Mouse (Mus musculus) left cerebral cortex, postnatal 4 days (tissue): Measurements from ENCODE around the gene Kif1b. TPM values are rescaled to one million over a fixed set of nuclear protein-coding genes. Genes with fewer than 3 reads are reported as not detected.
"Not testable (repeated sequence)": the region's sequence is repeated elsewhere in the genome, so short reads cannot be mapped to it uniquely, and the experiment has no call there.

Experiments used
- DNase-seq: peaks from one replicate; pipeline ENCODE4 v3.0.0-alpha.2; 2022
- intact Hi-C: fragments of 180-260 bp; cut with DNase I; formaldehyde crosslinking; loops from one replicate; pipeline ENCODE4 v1.15.1; 2025
- total RNA-seq, 2 experiments: library from RNA; stranded (reverse); gene quantifications; 2 replicates each; pipeline ENCODE4 v1.2.3; 2021

Gene Kif1b
- total RNA-seq, 2 experiments from 2014 or later = 420 to 423 TPM

DNA sequence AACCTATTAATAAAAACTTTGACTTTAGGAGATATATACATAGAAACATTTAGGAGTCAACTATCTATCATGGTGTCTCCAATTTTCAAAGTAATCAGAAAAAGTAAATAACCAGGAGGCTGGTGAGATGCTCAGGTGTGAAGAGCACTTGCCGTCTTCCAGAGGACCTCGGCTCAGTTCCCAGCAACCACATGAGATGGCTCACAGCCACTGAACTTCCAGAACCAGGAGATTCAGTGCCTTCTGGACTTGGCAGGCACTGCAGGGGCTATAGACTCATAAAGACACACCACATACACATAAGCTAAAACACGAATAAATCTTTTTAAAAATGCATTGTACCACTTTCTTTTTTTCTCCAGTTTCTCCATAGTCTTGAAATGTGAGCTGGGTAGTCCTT, 79.2 kb downstream of the Kif1b start:
- intact Hi-C loops = no loop called here
- DNase-seq = no peak

DNA sequence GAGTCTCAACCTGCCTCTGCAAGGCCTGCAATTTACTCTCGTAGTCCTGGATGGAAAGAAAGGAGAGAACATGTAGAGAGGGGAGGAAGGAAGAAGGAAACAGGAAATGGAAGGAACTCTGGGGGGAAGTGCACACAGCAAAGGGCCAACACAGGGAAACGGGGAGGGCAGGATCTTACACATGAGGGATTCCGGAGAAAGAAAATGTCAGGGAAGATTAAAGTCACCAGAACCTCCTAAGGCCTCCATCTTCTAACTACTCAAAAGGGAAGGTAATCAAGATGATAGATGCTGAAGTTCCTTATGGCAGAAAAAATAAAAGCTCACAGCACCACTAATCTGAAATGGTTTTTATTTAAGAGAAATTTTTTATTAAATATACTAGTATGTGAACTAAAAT, 81.2 kb downstream of the Kif1b start:
- DNase-seq = no peak
- intact Hi-C loops = no loop called here

DNA sequence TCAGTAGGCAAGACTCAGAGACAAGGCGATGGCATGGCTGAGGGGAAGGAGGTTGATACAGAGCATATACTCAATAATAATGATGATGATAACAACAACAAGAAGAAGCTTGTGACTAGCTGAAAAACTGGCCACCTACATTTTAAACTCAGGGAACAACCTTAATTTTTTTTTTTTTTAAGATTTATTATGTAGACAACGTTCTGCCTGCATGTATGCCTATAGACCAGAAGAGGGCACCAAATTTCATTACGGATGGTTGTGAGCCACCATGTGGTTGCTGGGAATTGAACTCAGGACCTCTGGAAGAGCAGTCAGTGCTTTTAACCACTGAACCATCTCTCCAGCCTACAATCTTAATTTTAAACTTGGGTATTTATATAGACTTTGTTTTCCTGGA, 84.0 kb downstream of the Kif1b start:
- intact Hi-C loops = no loop called here
- no peak for DNase-seq

DNA sequence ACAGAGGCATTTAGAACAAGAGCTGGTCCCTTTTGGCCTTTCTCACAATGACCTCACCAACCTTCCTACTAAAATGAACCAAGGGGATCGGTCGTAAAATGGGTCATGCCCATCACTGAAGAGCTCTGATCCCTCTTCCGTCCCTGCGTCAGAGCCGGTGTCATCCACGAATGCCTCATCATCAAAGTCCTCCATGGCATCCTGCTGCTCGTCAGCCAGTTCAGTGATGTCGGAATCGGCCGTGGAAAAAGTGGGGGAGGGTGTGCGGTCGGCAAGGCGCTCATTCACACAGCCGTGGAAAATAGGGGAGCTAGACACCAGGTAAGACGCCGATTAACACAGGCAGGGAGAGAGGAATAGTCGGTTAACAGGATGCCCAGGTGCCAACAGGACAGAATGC, 87.0 kb downstream of the Kif1b start:
- no peak for DNase-seq
- intact Hi-C loops = no loop called here

DNA sequence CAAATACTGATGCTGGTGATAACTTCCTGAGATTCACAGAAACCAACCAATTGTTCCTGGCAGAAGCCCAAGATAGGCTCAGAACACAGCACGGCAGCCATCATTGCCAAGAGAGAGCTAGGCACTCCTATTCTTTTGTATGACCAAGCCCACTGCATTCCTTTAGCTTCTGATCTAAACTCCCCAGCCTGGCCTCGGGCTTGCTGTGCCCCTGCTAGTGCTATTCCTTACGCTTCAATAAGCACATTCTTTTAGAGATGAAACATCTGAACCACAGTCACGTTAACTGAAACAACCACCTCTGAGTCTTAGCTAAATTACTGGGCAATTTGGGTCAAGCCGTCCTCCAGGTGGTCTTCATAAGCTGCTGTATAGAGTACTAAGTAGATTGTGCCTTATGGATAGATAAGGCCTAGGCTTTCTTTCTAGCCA, 87.4 kb downstream of the Kif1b start:
- DNase-seq = peak; percentile 35
- intact Hi-C loops = no loop called here

DNA sequence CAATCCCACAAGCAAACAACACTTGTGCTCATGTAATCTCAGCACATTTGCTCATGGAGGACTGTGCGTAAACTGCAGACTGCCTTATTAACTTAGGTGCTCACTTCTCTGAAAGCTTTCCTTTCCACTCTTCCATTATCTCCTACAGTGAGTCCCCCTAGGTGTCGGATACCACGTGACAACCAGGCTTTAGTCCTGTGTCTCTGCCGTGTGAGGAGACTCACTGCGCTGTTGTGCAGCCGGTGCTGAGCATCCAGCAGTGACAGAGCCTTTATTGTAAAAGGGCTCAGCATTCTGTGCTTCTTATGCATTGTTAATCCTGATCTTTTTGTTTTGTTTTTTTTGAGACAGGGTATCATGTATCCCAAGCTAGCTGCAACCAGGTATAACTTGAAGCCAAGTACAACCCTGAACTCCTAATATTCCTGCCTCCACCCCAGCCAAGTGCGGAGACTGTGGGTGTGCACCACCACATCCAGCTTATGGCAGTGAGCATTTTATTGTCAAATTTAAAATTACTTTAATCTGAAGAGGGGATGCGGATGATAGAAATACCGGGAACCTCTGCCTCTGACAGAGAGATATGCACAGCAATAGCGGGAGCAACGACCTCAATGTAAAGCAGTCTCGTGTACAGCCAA, 88.0 kb downstream of the Kif1b start:
- DNase-seq = no peak

DNA sequence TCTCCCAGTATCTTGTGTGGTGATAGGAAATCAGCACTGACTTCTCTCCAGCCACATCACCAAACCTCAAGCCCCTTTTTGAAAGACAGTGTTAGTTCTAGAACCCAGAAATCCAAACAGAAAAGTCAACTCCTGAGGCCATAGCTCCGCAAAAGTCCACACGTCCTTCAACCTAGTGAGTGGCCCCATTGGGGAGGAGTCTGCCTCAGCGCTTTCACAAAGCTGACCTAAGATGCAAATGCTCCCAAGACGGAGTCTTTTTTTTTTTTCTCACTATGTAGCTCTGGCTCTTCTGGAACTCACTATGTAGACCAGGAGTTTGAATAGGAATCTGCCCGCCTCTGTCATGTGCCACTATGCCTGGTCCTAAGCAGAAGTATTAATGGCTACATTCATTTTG, 89.0 kb downstream of the Kif1b start:
- DNase-seq = no peak
- intact Hi-C loops = no loop called here

More for the DNA sequence above, 88.0 kb downstream of the Kif1b start:
- intact Hi-C loops = no loop called here

DNA sequence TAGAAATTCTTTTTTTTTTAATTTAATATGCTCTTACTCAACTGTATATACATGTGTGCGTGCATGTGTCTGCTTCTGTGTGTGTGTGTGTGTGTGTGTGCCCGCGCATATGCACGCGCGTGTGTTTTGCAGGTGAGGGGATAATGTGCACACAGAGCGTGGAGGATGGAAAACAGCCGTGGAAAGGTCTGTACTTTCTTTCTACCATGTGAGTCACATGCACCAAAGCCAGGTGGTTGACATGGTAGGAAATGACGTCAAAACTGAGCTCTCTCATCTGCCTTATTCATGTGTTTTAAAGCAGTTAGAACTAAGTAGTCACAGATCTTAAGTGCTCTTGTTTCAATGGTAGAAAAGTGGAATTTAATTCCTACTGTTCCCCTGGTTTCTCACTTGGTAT, 91.5 kb downstream of the Kif1b start:
- intact Hi-C loops = no loop called here
- no peak for DNase-seq

DNA sequence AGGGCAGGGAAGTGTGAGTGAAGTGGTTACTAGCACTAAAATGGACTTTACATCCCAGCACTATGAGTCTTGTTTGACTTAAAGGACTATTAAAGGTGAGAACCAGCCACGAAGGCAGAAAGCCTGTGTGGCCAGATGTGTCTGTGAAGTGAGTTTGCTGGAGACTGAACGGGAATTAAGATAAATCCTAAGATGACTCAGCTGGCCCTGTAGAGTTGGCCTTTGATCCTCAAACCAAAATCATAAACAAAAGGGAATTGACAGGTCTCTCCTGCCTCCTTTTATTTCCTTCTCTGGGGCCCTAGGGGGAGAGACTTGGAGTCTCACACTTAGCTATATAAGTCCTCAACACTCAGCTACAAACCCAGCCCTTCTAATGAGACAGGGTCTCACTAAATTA, 92.1 kb downstream of the Kif1b start:
- intact Hi-C loops = no loop called here
- no peak for DNase-seq

DNA sequence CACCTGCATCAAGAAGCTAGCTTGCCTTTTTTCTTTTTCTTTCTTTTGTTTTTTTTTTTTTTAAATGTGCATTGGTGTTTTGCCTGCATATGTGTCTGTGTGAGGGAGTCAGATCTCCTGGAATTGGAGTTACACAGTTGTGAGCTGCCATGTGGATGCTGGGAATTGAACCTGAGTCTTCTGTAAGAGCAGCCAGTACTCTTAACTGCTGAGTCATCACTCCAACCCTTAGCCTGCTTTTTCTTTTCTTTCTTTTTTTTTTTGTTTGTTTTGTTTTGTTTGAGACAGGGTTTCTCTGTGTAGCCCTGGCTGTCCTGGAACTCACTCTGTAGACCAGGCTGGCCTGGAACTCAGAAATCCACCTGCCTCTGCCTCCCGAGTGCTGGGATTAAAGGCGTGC, 93.0 kb downstream of the Kif1b start:
- DNase-seq, intact Hi-C loops: not testable (repeated sequence)

DNA sequence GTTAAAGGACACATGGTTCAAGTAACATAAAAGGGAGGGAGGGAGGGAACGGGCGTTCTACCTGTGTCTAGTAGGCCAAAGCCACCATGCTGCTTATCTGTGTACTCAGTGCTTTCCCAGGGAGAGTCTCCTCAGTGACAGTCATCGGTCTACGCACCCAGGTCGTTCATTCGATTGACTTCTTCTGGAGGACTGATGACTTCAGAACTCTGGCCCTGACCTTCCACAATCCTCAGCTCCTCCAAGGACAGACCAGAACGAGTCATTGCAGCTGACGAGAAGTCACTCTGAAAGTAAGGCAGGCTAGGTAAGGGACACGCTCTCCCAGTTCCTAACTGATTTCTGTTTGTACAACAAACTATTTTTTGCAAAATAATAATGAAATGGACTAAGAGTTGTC, 94.0 kb downstream of the Kif1b start:
- intact Hi-C loops = no loop called here
- DNase-seq = no peak

DNA sequence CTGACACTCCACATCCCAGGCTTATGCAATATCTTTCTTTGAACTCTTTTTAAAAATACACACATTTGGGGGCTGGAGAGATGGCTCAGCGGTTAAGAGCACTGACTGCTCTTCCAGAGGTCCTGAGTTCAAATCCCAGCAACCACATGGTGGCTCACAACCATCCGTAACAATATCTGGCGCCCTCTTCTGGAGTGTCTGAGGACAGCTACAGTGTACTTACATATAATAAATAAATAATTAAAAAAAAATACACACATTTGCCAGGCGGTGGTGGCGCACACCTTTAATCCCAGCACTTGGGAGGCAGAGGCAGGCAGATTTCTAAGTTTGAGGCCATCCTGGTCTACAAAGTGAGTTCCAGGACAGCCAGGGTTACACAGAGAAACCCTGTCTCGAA, 96.1 kb downstream of the Kif1b start:
- DNase-seq, intact Hi-C loops: not testable (repeated sequence)

DNA sequence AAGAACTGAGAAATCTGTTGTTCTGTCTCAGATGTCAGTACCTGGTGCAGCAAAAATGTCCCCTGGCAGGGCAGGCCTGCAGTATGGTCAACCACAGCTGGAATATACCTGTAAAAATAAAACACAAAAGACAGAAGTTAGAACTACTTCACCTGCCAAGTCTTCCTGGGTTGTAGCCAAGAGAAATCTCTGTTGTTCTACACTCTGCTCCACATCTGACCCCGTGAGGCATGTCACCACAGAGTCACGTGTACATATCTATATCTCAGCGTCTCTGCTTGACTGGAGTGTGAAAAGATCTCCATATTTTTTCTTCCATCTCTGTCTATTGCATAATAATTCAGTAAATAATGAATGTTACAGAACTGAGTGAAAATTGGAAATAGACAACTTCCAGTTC, 105.0 kb downstream of the Kif1b start:
- intact Hi-C loops = no loop called here

DNA sequence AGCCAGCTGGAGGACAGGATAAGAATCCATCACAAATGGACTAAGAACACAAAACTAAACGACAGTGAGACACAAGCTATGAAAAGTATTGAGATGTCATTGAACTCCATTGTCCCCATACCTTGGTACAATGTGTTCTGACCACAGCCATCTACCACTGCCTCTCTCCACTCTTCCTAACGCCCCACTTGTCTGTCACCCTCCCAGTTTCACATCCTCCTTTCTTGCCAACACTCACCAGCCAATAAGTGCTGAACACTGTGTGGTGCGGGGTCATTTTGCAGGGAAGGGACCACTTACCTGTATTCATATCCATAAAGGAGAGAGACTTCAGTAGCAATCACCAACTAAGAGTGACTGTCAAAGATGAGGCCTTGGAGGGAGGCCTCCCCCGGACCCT, 106.4 kb downstream of the Kif1b start:
- intact Hi-C loops = no loop called here
- no peak for DNase-seq

More for the DNA sequence above, 105.0 kb downstream of the Kif1b start:
- DNase-seq = no peak

DNA sequence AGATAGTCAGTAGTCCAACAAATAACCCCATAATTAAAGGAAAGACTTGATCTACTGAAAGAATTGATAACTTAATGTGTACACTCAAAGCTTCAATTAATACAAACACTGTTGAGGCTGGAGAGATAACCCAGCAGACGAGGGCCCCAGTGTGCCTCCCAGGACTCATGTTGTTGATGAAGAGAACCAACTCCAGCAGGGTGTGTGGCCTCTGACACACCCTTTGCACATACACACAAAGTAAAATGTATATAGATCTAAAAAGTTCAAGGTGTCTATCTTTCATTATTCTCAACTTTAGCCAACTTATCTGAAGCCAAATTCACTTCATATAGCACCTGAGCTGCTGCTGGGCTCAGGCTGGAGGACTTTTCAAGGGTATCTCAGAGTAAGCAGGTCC, 110.3 kb downstream of the Kif1b start:
- intact Hi-C loops = no loop called here
- no peak for DNase-seq

DNA sequence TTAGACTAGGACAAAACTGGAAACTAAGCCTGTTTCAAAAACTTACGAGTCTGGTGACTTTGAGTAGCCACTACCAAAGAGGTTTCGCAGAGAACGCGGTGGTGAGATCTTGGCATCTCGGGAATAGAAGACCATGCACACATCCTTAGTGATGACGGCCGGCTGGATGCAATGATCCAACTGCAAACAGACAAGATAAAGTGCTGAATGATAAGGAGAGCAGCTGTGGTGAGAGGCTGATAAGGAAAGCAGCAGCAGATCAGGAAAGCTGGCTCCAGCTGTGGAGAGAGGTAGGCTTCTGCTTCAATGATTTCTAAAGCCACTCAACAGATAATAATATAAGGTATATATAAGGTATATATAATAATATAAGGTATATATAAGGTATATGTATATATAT, 116.4 kb downstream of the Kif1b start:
- DNase-seq = no peak
- intact Hi-C loops = no loop called here

DNA sequence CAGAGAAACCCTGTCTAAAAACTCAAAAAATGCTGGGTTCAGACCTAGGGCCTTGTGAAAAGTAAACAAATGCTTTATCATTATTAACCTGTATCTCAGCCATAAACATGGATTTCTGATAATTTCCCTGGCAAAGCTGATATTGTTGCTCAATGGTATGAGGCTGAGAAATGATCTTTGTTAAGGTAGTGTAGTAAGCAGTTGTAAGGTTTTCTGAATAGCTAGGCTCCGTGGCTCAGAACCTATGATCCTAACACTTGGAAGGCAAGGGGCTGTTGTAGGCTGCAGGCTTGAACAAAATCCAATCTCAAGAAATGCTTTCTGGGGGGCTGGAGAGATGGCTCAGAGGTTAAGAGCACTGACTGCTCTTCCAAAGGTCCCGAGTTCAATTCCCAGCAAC, 118.9 kb downstream of the Kif1b start:
- DNase-seq = no peak
- intact Hi-C loops = no loop called here

DNA sequence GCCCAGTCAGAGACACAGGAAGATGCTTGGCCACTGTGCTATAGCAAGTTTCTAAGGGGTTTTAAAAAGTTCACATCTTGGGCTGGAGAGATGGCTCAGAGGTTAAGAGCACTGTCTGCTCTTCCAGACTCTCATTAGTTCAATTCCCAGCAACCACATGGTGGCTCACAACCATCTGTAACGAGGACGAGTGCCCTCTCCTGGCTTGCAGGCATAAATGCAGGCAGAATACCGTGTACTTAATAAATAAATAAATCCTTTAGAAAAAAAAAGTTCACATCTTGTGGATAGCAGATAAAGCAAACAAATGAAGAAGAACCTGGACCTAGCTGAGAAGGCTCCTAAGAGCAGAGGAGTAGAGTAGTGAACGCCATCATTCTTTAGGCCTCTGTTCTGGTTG, 124.7 kb downstream of the Kif1b start:
- intact Hi-C loops = no loop called here
- no peak for DNase-seq

DNA sequence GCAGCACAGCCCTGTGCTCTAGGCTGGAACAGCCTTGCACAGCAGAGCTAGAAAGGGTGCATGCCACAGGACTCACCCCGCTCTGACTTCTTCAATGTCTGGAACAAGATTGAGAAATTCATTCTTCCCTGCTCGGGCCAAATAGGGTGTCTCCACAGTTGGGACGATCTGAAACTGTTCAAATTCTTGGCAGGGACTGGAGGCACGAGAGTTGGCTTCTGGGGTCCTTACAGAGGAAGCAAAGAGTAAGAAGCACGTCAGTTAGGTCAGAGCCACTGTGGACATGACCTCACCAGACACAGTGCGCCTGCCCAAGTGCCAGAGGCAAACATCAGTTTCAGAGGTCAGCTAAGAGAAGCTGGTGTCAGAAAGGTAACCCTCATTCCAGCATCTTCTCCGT, 125.3 kb downstream of the Kif1b start:
- no peak for DNase-seq
- intact Hi-C loops = no loop called here

DNA sequence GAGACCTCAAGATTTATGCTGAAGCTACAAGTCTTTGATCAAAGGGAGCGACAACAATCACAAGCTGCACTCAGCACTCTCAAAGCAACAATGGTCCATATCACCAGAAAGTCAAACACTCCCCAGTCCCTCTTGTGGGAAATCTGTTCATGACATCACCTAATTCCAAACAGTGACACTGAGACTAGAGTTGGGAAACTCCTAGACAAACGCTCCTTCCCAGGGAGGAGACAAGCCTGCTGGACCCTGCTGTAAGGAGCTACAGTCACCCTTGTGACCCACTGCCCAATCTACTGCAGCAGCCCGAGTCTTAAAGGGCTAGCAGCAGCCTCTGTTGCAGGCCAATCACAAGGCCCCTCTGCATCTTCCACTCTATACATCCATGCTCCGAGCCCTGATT, 127.9 kb downstream of the Kif1b start:
- intact Hi-C loops = no loop called here
- DNase-seq = no peak

DNA sequence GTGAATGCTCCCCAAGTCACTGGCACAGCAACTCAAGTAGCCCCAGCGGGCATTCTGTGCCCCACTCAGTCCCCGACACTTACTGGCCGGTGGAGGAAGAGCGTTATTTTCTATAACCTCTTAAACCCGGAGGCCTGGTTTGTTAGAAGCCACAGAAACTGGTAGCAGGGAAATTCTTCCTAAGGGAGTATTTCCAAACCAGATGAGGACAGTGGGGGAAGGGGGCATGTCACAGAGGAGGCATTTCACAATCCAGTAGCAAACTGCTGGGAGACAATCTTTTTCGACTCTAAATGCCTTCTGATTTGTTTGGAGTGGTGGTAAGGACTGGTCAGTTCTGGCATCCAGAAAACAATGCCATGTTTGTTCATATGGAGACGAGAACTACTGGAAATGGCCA, 128.3 kb downstream of the Kif1b start:
- no peak for DNase-seq
- intact Hi-C loops = no loop called here

DNA sequence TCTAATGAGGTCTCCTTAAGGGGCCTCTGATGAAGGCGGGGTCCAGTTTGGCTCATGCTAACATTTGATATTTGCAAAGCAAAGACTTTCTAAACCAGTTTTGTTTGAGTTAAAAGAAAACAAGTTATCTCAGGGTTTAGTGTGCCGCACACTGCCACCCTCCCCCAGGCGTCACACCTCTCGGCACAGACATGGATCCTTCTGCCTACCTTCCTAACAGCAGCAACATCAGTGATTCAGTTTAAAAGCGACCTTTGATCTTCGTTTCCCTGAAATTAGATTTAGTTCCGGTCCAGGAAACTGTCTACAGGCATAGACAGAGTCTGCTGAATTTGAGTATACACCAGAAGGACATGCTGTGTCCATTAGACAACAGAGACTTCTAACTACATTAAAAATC, 129.2 kb downstream of the Kif1b start:
- intact Hi-C loops = no loop called here
- no peak for DNase-seq

DNA sequence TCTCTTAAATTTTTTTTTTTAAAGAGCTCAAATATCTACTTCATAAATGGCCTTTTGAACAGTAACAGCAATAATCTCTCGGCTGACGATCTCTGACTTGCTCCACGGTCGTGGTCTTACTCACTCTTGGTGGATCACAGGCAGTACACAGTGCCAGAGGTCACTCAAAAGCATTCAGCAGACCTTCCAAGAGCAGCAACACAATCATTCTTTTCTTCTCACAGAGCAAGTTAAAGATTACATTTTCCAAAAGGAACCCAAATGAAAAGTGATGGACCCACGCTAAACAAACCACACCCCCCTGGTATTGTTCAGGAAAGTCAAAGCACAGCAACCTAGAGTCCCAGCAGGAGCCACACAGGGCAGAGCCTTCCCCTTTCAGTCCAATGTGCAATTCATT, 130.4 kb downstream of the Kif1b start:
- intact Hi-C loops = no loop called here

More for the DNA sequence above, 130.4 kb downstream of the Kif1b start:
- DNase-seq = no peak
